Mouse (Mus musculus) forebrain, embryonic 14.5 days (tissue): Measurements from ENCODE around the gene Mosmo. TPM values are rescaled to one million over a fixed set of nuclear protein-coding genes. Genes with fewer than 3 reads are reported as not detected.

ENCODE experiments used
- ATAC-seq: fragments of 200-750 bp; cut with Nextera tagmentation; 2 replicates; pipeline ENCODE4 v1.8.0; 2017; ENCODE audit warnings: mild to moderate bottlenecking, moderate library complexity
- DNase-seq: peaks from one replicate; pipeline ENCODE4 v3.0.0-alpha.2; 2015; ENCODE audit warnings: low spot score
- H3K27ac ChIP-seq: fragments of 300-500 bp; sonication (generic); 2 replicates; pipeline ENCODE4 v1.5.1; 2014; ENCODE audit warnings: low read depth, mild to moderate bottlenecking, control low read depth, low read length, moderate library complexity
- H3K27me3 ChIP-seq: fragments of 300-500 bp; sonication (generic); replicated peaks from 2 replicates; pipeline ENCODE4 v1.6.1; 2014; ENCODE audit warnings: low read length, control low read depth, mixed read lengths; ENCODE audit not compliant: control insufficient read depth, insufficient read depth
- H3K36me3 ChIP-seq: fragments of 300-500 bp; sonication (generic); 2 replicates; pipeline ENCODE4 v1.6.1; 2014; ENCODE audit warnings: low read length, control low read depth; ENCODE audit not compliant: control insufficient read depth, insufficient read depth
- H3K4me1 ChIP-seq: fragments of 300-500 bp; sonication (generic); 2 replicates; pipeline ENCODE4 v1.6.1; 2014; ENCODE audit warnings: antibody characterized with exemption, low read length, control low read depth; ENCODE audit not compliant: control insufficient read depth, insufficient read depth
- H3K4me2 ChIP-seq: fragments of 300-500 bp; sonication (generic); 2 replicates; pipeline ENCODE4 v1.6.1; 2014; ENCODE audit warnings: mild to moderate bottlenecking, control low read depth, low read length
- H3K4me3 ChIP-seq: fragments of 300-500 bp; sonication (generic); 2 replicates; pipeline ENCODE4 v1.5.1; 2014; ENCODE audit warnings: low read depth, low read length, control low read depth
- H3K9ac ChIP-seq: fragments of 300-500 bp; sonication (generic); 2 replicates; pipeline ENCODE4 v1.6.1; 2014; ENCODE audit warnings: mild to moderate bottlenecking, low read length, control low read depth, moderate library complexity
- H3K9me3 ChIP-seq: fragments of 300-500 bp; sonication (generic); replicated peaks from 2 replicates; pipeline ENCODE4 v1.6.1; 2016; ENCODE audit warnings: low read length, control low read depth, mixed read lengths; ENCODE audit not compliant: control insufficient read depth
- WGBS: fragments of 180-500 bp; shearing (Covaris S2); extraction: QIAGEN DNeasy Blood & Tissue Kit; methylation state at CpG from one replicate; pipeline ENCODE4 v1.1.7; 2014; 5-methylcytosine and 5-hydroxymethylcytosine counted together
- polyA plus RNA-seq: library from polyadenylated mRNA; unstranded; fragments of >200 nt; fragmentation: Nextera tagmentation; extraction: Ambion mirVana; gene quantifications from 2 replicates; pipeline ENCODE4 v1.2.1, GENCODE M21; 2014

Gene Mosmo
- polyA plus RNA-seq, 1 experiment from 2014 or later, result 15.6 TPM

DNA sequence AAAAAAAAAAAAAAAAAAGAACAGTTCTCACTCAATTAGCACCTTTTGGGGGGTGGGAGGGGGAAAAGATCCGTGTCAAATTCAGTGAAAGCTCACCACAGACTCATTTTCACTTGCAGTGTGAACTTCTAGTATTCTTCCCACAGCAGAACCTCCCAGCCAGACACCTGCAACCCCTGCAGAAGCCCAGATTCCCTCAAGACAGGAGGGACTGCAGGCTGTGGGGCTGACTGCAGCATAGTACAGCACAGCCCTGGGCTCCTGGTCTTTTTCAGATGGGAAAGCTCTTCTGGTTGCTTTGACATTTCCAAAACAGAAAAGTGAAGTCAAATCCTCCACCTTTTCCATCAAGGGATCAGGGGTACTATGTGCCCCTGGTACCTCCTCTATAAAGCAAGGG is 90.0 kb downstream of the Mosmo start:
- no peaks in the 10 kb centered on the region for H3K36me3 ChIP-seq
- 0 out of 2 replicates have a peak overlapping the region, but pooled peaks have one; percentile 27 for H3K27ac ChIP-seq
- H3K4me3 ChIP-seq, result no peak overlapping the region
- ATAC-seq (no peak), DNase-seq (peak; percentile 45)
- H3K9ac ChIP-seq, result no peak overlapping the region
- no peaks in the 10 kb centered on the region for H3K27me3 ChIP-seq
- H3K4me2 ChIP-seq, result no peak overlapping the region
- 0% methylated on average over 1 of the region's 1 CpGs for WGBS
- H3K4me1 ChIP-seq, result 0 out of 2 replicates have a peak, but pooled peaks cover 2% of the 10 kb centered on the region
- no peaks in the 10 kb centered on the region for H3K9me3 ChIP-seq

GRCm38 (mm10) chr7:120771389-120771788 is 94.0 kb downstream of the Mosmo start:
- H3K4me3 ChIP-seq, result no peak overlapping the region

GRCm38 (mm10) chr7:120778012-120778411 is 100.6 kb downstream of the Mosmo start:
- Histone ChIP-seq H3K9me3 (no peaks in the 10 kb centered on the region), H3K36me3 (no peaks in the 10 kb centered on the region), H3K27ac (no peak overlapping the region), H3K9ac (no peak overlapping the region), H3K4me1 (no peaks in the 10 kb centered on the region), H3K4me3 (no peak overlapping the region), H3K27me3 (no peaks in the 10 kb centered on the region), H3K4me2 (no peak overlapping the region)
- ATAC-seq (no peak), DNase-seq (no peak)
- WGBS, result 57% methylated on average over 2 of the region's 2 CpGs

More at GRCm38 (mm10) chr7:120771389-120771788, 94.0 kb downstream of the Mosmo start:
- H3K36me3 ChIP-seq, result no peaks in the 10 kb centered on the region
- no peak for DNase-seq
- no peak for ATAC-seq
- WGBS, result 60% methylated on average over 1 of the region's 1 CpGs
- H3K9ac ChIP-seq, result no peak overlapping the region
- no peaks in the 10 kb centered on the region for H3K27me3 ChIP-seq
- 0 out of 2 replicates have a peak, but pooled peaks cover 2% of the 10 kb centered on the region for H3K4me1 ChIP-seq
- no peak overlapping the region for H3K4me2 ChIP-seq
- H3K27ac ChIP-seq, result no peak overlapping the region
- H3K9me3 ChIP-seq, result no peaks in the 10 kb centered on the region

Other genes starting within 250 kb of the Mosmo start
- gene Uqcrc2, start 42.4 kb upstream of the Mosmo start, polyA plus RNA-seq, result 268 and 275 TPM in 2 replicates
- 0.08 and 0.27 TPM in 2 replicates for gene Pdzd9, start 7.3 kb upstream of the Mosmo start, polyA plus RNA-seq
- 1.1 and 1.6 TPM in 2 replicates for gene Vwa3a, start 61.7 kb downstream of the Mosmo start, polyA plus RNA-seq
- not detected in 2 replicates for gene Gm5737, start 134.7 kb downstream of the Mosmo start, polyA plus RNA-seq
- gene Eef2k, start 165.2 kb downstream of the Mosmo start, polyA plus RNA-seq, result 9.1 and 11.3 TPM in 2 replicates
- 22.7 and 23.2 TPM in 2 replicates for gene Polr3e, start 240.1 kb downstream of the Mosmo start, polyA plus RNA-seq